Mouse (Mus musculus) left cerebral cortex, postnatal 10 days (tissue): ENCODE results near the gene Prl7b1. TPM values are rescaled to one million over a fixed set of nuclear protein-coding genes. Genes with fewer than 3 reads are reported as not detected.

Source experiments
- DNase-seq, 2 experiments: peaks; one replicate each; pipeline ENCODE4 v3.0.0; 2021 to 2022; ENCODE audit warnings: low spot score in 2 of 2, mixed read lengths in 1 of 2; ENCODE audit errors: extremely low spot score in 1 of 2
- intact Hi-C: fragments of 180-260 bp; cut with DNase I; formaldehyde crosslinking; loops from one replicate; pipeline ENCODE4 v1.15.1; 2025
- total RNA-seq, 2 experiments: library from RNA; stranded (reverse); gene quantifications; 2 replicates each; pipeline ENCODE4 v1.2.3; 2021

Prl7b1 gene
- not detected for total RNA-seq

DNA sequence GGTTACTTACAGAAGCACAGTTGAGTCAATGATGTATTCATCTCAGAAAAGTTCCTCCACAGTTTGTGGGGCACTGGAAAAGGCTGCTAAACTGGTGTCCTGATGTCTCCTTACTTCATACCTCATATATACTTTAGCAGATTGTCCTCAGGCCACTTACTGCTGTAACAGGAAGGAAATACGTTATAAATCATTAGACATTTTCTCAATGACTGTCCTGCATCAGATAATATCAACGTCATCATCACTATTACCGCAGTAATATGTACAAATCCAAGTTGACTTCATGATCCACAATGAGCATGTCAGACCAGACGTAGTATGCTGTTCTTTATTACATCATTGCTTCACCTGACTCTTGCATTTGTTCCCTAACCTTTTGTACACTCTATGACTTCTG, at the start of gene Prl7b1:
TSS of gene Prl7b1 (minus strand) at position 101 of the 400 bp plus-strand sequence.
- intact Hi-C loops, result no loop called here

DNA sequence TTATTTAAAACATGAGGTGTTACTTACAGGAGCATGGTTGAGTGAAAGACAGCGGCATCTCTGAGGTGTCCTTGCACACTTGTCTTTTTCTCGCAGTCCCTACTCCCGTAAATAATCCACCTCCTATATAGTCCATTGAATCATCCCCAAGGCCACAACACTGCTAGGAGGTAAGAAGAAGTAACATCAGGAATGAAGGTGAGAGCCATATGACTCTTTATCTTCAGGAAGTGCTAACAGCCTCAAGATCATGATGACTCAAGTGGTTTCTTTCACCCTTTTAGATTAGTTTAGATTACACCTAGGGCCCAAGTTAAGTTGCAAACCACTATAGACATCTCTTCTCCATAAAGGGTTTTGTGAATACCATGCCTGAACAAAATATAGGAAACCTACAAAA, 32.0 kb upstream of the Prl7b1 start, which contains the start of gene Prl7a1:
TSS of gene Prl7a1 (minus strand) at position 101 of the 400 bp plus-strand sequence.
- intact Hi-C loops, result no loop called here
- DNase-seq, result no peak

More for the DNA sequence above, at the start of gene Prl7b1:
- no peak for DNase-seq

- no peak for DNase-seq
- intact Hi-C loops, result no loop called here
Observed at GRCm38 (mm10) chr13:27582071-27582470, 28.3 kb downstream of the Prl7b1 start, which contains the start of gene Prl8a1. Prl8a1 (minus strand) TSS chr13:27582171.

DNA sequence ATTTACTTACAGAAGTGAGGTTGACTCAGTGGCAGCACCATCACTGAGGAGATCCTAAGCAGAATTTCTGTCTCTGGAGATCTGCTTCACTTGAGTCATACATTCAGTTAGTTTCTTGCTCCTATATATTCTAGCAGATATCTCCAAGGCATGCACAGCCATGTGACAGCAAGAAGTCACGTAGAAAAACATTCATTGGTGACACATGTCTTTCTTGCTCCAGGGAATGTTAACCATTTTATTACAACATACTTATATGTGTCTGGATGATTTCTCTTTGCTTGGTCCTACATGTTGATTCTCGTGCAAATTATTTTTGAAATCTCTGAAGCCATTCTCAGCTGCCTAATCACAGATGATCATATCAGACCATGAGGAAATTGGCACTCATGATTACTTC, 45.9 kb downstream of the Prl7b1 start, which contains the start of gene Prl8a9:
TSS of gene Prl8a9 (minus strand) at position 101 of the 400 bp plus-strand sequence.
- intact Hi-C loops, result no loop called here
- DNase-seq, result no peak

GRCm38 (mm10) chr13:27553336-27553735, 57.0 kb downstream of the Prl7b1 start:
- no peak for DNase-seq
- intact Hi-C loops, result no loop called here

Other genes starting within 250 kb of the Prl7b1 start
- not detected for gene Prl2b1, start 219.7 kb downstream of the Prl7b1 start, total RNA-seq
- not detected for gene Prl8a6, start 171.9 kb downstream of the Prl7b1 start, total RNA-seq
- gene Prl8a8, start 97.4 kb downstream of the Prl7b1 start, total RNA-seq, result not detected
- not detected for gene Prl8a9, start 46.0 kb downstream of the Prl7b1 start, total RNA-seq
- not detected for gene Prl8a1, start 28.4 kb downstream of the Prl7b1 start, total RNA-seq
- not detected for gene Prl7a1, start 31.9 kb upstream of the Prl7b1 start, total RNA-seq
- gene Prl7a2, start 57.5 kb upstream of the Prl7b1 start, total RNA-seq, result not detected
- gene Prl7d1, start 106.2 kb upstream of the Prl7b1 start, total RNA-seq, result not detected
- gene Prl7c1, start 170.2 kb upstream of the Prl7b1 start, total RNA-seq, result not detected
- gene Prl2a1, start 191.1 kb upstream of the Prl7b1 start, total RNA-seq, result not detected
- gene Prl2c1, start 238.8 kb upstream of the Prl7b1 start, total RNA-seq, result not detected